Mouse (Mus musculus) left cerebral cortex, postnatal 10 days (tissue): ENCODE measurements around the gene Plekhg5. TPM values are rescaled to one million over a fixed set of nuclear protein-coding genes. Genes with fewer than 3 reads are reported as not detected.

Experiments used
- DNase-seq, 2 experiments: peaks; one replicate each; pipeline ENCODE4 v3.0.0; 2021 to 2022; ENCODE audit warnings: low spot score in 2 of 2, mixed read lengths in 1 of 2; ENCODE audit errors: extremely low spot score in 1 of 2
- intact Hi-C: fragments of 180-260 bp; cut with DNase I; formaldehyde crosslinking; loops from one replicate; pipeline ENCODE4 v1.15.1; 2025
- total RNA-seq, 2 experiments: library from RNA; stranded (reverse); gene quantifications; 2 replicates each; pipeline ENCODE4 v1.2.3; 2021

Gene Plekhg5
- total RNA-seq, 2 experiments from 2014 or later = 43.3 to 46.9 TPM

- intact Hi-C loops = no loop called here
- no peak for DNase-seq
Measured at GRCm38 (mm10) chr4:152160748-152161147, 88.5 kb downstream of the Plekhg5 start.

GRCm38 (mm10) chr4:152161601-152162000 is 89.3 kb downstream of the Plekhg5 start:
- intact Hi-C loops = no loop called here

GRCm38 (mm10) chr4:152162748-152163147 is 90.5 kb downstream of the Plekhg5 start:
- intact Hi-C loops = no loop called here

More at GRCm38 (mm10) chr4:152161601-152162000, 89.3 kb downstream of the Plekhg5 start:
- DNase-seq = no peak

More at GRCm38 (mm10) chr4:152162748-152163147, 90.5 kb downstream of the Plekhg5 start:
- no peak for DNase-seq

Other genes with a start within 250 kb of the Plekhg5 start
- gene Camta1, start 210.6 kb upstream of the Plekhg5 start, total RNA-seq = 100 to 1,000 TPM; 200 to 223 TPM
- gene Dnajc11, start 138.8 kb upstream of the Plekhg5 start, total RNA-seq = 10 to 100 TPM; 55.1 to 70.9 TPM
- gene Thap3, start 83.5 kb upstream of the Plekhg5 start, total RNA-seq = 10 to 100 TPM; 18.8 to 21.2 TPM
- gene Phf13, start 76.2 kb upstream of the Plekhg5 start, total RNA-seq = 10 to 100 TPM; 14.5 to 16.9 TPM
- gene Klhl21, start 63.7 kb upstream of the Plekhg5 start, total RNA-seq = 10 to 100 TPM; 10.2 to 11.2 TPM
- gene Zbtb48, start 44.8 kb upstream of the Plekhg5 start, total RNA-seq = 10 to 100 TPM; 11.9 to 14.7 TPM
- gene Tas1r1, start 33.9 kb upstream of the Plekhg5 start, total RNA-seq = under 1 TPM; 0.43 to 0.54 TPM
- gene Nol9, start 33.2 kb upstream of the Plekhg5 start, total RNA-seq = 10 to 100 TPM; 25.3 to 27.7 TPM
- 1 to 10 TPM; 3.9 to 4.7 TPM for gene Tnfrsf25, start 43.4 kb downstream of the Plekhg5 start, total RNA-seq
- gene Espn, start 79.9 kb downstream of the Plekhg5 start, total RNA-seq = under 1 TPM; 0.32 to 0.41 TPM
- gene Hes2, start 86.4 kb downstream of the Plekhg5 start, total RNA-seq = not detected
- gene Acot7, start 105.6 kb downstream of the Plekhg5 start, total RNA-seq = 100 to 1,000 TPM; 415 to 420 TPM
- gene Gpr153, start 201.7 kb downstream of the Plekhg5 start, total RNA-seq = 10 to 100 TPM; 32.9 to 35.7 TPM
- gene Hes3, start 219.2 kb downstream of the Plekhg5 start, total RNA-seq = not detected
- 10 to 100 TPM; 31.7 to 32.3 TPM for gene Icmt, start 224.7 kb downstream of the Plekhg5 start, total RNA-seq
- 1 to 10 TPM; 1.1 to 4.5 TPM for gene Rnf207, start 246.5 kb downstream of the Plekhg5 start, total RNA-seq